Mouse (Mus musculus): ENCODE measurements around the gene Txk.

GRCm38 (mm10) chr5:72723429-72723828, 29.1 kb downstream of the Txk start:
- TF ChIP-seq CTCF (IDR thresholded peaks at IDR 0.05; ENCODE audit: borderline replicate concordance, extremely low read depth, insufficient read depth, insufficient read length) (no peak), POLR2A (IDR thresholded peaks at IDR 0.05; ENCODE audit: borderline replicate concordance, extremely low read depth, insufficient read depth, insufficient read length, poor library complexity, severe bottlenecking) (no peak)
